Mouse (Mus musculus) forebrain, embryonic 14.5 days (tissue): ENCODE data around the gene Itgb1. TPM values are rescaled to one million over a fixed set of nuclear protein-coding genes. Genes with fewer than 3 reads are reported as not detected.

ENCODE experiments used
- ATAC-seq: fragments of 200-750 bp; cut with Nextera tagmentation; 2 replicates; pipeline ENCODE4 v1.8.0; 2017; ENCODE audit warnings: mild to moderate bottlenecking, moderate library complexity
- DNase-seq: peaks from one replicate; pipeline ENCODE4 v3.0.0-alpha.2; 2015; ENCODE audit warnings: low spot score
- H3K27ac ChIP-seq: fragments of 300-500 bp; sonication (generic); 2 replicates; pipeline ENCODE4 v1.5.1; 2014; ENCODE audit warnings: low read depth, mild to moderate bottlenecking, control low read depth, low read length, moderate library complexity
- H3K27me3 ChIP-seq: fragments of 300-500 bp; sonication (generic); replicated peaks from 2 replicates; pipeline ENCODE4 v1.6.1; 2014; ENCODE audit warnings: low read length, control low read depth, mixed read lengths; ENCODE audit not compliant: control insufficient read depth, insufficient read depth
- H3K36me3 ChIP-seq: fragments of 300-500 bp; sonication (generic); 2 replicates; pipeline ENCODE4 v1.6.1; 2014; ENCODE audit warnings: low read length, control low read depth; ENCODE audit not compliant: control insufficient read depth, insufficient read depth
- H3K4me1 ChIP-seq: fragments of 300-500 bp; sonication (generic); 2 replicates; pipeline ENCODE4 v1.6.1; 2014; ENCODE audit warnings: antibody characterized with exemption, low read length, control low read depth; ENCODE audit not compliant: control insufficient read depth, insufficient read depth
- H3K4me2 ChIP-seq: fragments of 300-500 bp; sonication (generic); 2 replicates; pipeline ENCODE4 v1.6.1; 2014; ENCODE audit warnings: mild to moderate bottlenecking, control low read depth, low read length
- H3K4me3 ChIP-seq: fragments of 300-500 bp; sonication (generic); 2 replicates; pipeline ENCODE4 v1.5.1; 2014; ENCODE audit warnings: low read depth, low read length, control low read depth
- H3K9ac ChIP-seq: fragments of 300-500 bp; sonication (generic); 2 replicates; pipeline ENCODE4 v1.6.1; 2014; ENCODE audit warnings: mild to moderate bottlenecking, low read length, control low read depth, moderate library complexity
- H3K9me3 ChIP-seq: fragments of 300-500 bp; sonication (generic); replicated peaks from 2 replicates; pipeline ENCODE4 v1.6.1; 2016; ENCODE audit warnings: low read length, control low read depth, mixed read lengths; ENCODE audit not compliant: control insufficient read depth
- WGBS: fragments of 180-500 bp; shearing (Covaris S2); extraction: QIAGEN DNeasy Blood & Tissue Kit; methylation state at CpG from one replicate; pipeline ENCODE4 v1.1.7; 2014; 5-methylcytosine and 5-hydroxymethylcytosine counted together
- polyA plus RNA-seq: library from polyadenylated mRNA; unstranded; fragments of >200 nt; fragmentation: Nextera tagmentation; extraction: Ambion mirVana; gene quantifications from 2 replicates; pipeline ENCODE4 v1.2.1, GENCODE M21; 2014

The Itgb1 gene
- polyA plus RNA-seq, 1 experiment from 2014 or later: 95.1 TPM

DNA sequence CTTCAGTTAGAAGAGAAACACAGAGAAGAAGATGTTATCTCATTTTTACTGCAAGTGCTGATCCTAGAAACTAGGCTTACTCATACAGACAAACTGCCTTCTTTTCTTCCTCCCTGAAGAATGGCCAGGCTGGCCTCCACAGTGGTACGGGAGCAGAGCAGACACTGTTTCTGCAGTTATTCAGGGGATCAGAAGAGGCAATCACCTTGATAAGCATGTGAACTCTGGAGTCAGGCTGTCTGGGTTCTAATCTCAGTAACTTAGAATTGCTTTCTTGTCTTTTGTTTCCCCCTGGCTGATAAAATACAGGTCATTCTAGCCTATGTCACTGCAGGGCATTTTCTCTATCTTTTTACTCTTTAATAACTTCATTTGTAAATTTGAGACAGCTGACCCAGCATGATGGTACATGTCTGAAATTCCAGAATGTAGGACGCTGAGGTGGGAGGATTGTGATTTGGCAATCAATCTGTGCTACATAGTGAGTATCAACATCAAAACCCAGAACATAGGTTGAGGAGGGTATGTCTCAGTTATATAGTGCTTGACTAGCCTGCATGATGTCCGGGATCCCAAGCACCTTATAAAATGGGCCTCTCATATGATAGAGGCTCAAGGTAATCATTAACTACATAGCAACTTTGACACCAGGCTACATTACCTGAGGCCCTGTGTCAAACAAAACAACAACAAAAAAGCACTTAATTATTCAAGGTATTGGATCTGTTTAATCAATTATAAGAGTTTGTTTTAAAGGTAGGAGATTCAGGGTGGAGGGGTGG, 9.4 kb upstream of the Itgb1 start:
- Histone ChIP-seq H3K36me3 (no peaks in the 10 kb centered on the region), H3K4me2 (no peak overlapping the region), H3K9ac (no peak overlapping the region), H3K27me3 (no peaks in the 10 kb centered on the region), H3K9me3 (no peaks in the 10 kb centered on the region), H3K27ac (no peak overlapping the region), H3K4me1 (no peaks in the 10 kb centered on the region), H3K4me3 (no peak overlapping the region)
- ATAC-seq (no peak), DNase-seq (no peak)
- 94% methylated on average over 3 of the region's 3 CpGs for WGBS

GRCm38 (mm10) chr8:128679909-128680308, 5.5 kb upstream of the Itgb1 start:
- no peaks in the 10 kb centered on the region for H3K27me3 ChIP-seq
- H3K4me2 ChIP-seq: no peak overlapping the region
- no peaks in the 10 kb centered on the region for H3K36me3 ChIP-seq
- 81% methylated on average over 2 of the region's 2 CpGs for WGBS
- H3K9me3 ChIP-seq: no peaks in the 10 kb centered on the region
- H3K4me1 ChIP-seq: peaks cover 3% of the 10 kb centered on the region; the same call in 1 of the 2 replicates
- ATAC-seq: no peak
- no peak for DNase-seq
- no peak overlapping the region for H3K4me3 ChIP-seq
- H3K27ac ChIP-seq: no peak overlapping the region
- no peak overlapping the region for H3K9ac ChIP-seq

DNA sequence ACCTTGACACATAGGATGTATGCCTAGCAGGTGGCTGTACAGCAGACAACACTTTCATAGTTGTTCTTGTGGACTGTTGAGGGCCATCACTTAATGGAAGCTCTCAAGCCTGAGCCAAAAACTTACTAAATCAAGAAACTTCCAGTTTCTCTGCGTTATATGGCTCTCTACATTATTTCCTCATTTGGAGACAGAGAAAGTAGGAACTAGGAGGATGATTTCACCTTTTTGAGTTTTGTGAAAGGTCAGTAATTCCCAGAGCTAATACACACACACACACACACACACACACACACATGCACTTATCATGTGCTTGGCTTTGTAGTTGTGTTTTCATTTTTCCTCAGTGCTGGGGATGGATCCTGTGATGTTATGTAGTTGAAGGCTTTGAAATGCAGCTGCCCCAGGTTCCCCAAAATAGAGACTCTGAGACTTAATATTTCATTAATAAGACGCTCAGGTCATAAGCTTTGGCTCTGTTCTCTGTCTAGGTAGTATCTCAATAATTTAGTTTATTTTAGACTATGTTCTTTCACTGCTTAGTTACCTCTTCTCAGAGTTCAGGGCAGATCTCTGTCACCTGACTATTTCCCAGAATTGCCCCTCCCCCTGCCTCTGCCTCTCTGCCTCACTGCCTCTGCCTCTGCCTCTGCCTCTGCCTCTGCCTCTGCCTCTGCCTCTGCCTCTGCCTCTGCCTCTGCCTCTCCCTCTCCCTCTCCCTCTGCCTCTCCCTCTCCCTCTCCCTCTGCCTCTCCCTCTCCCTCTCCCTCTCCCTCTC, 4.7 kb upstream of the Itgb1 start:
- H3K36me3 ChIP-seq: no peaks in the 10 kb centered on the region
- H3K9me3 ChIP-seq: no peaks in the 10 kb centered on the region
- ATAC-seq (no peak), DNase-seq (no peak)
- no peaks in the 10 kb centered on the region for H3K27me3 ChIP-seq
- H3K4me1 ChIP-seq: peaks cover 3% of the 10 kb centered on the region; the same call in 1 of the 2 replicates
- WGBS: 77% methylated on average over 2 of the region's 2 CpGs
- H3K27ac ChIP-seq: no peak overlapping the region
- H3K4me3 ChIP-seq: no peak overlapping the region
- no peak overlapping the region for H3K9ac ChIP-seq
- H3K4me2 ChIP-seq: no peak overlapping the region

DNA sequence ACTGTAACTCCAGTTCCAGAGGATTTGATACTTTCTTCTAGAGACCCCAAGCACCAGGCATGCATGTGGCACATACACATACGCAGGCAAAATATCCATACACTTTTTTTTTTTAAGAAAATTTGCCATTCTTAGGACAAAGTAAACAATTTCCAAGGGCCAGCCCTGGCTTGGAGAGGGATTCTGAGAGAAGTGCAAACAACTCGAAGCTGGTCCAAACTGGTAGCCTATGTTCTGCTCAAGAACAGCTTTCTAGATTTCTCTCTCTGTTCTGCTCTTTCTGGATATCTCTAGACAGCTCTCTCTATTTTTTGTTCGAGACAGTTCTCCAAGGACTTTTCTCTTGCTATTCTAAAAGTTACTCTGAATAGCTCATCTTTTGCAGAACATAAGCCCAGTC, 3.5 kb upstream of the Itgb1 start:
- no peak for ATAC-seq
- Histone ChIP-seq H3K36me3 (no peaks in the 10 kb centered on the region), H3K27ac (no peak overlapping the region), H3K4me3 (no peak overlapping the region), H3K27me3 (no peaks in the 10 kb centered on the region), H3K4me1 (peaks cover 6% of the 10 kb centered on the region; the same call in 1 of the 2 replicates), H3K9ac (no peak overlapping the region), H3K9me3 (no peaks in the 10 kb centered on the region), H3K4me2 (no peak overlapping the region)
- DNase-seq: no peak
- 91% methylated on average over 3 of the region's 3 CpGs for WGBS

GRCm38 (mm10) chr8:128684609-128685506, 596 bp upstream of the Itgb1 start:
- Histone ChIP-seq H3K9ac (peak overlapping the region; percentile 98), H3K27ac (peak overlapping the region; percentile 100), H3K4me2 (peak overlapping the region; percentile 81), H3K4me1 (peaks cover 17% of the 10 kb centered on the region), H3K9me3 (no peaks in the 10 kb centered on the region), H3K4me3 (peak overlapping the region; percentile 85), H3K36me3 (no peaks in the 10 kb centered on the region), H3K27me3 (no peaks in the 10 kb centered on the region)
- WGBS: 3% methylated on average over 25 of the region's 25 CpGs
- ATAC-seq: peak; percentile 78
- DNase-seq: peak; percentile 71

- Histone ChIP-seq H3K36me3 (no peaks in the 10 kb centered on the region), H3K4me1 (peaks cover 19% of the 10 kb centered on the region), H3K4me2 (peak overlapping the region; percentile 81), H3K9ac (peak overlapping the region; percentile 98), H3K9me3 (no peaks in the 10 kb centered on the region), H3K4me3 (peak overlapping the region; percentile 85), H3K27me3 (no peaks in the 10 kb centered on the region), H3K27ac (no peak overlapping the region)
- no peak for DNase-seq
- ATAC-seq: no peak
- WGBS: 0% methylated on average over 2 of the region's 2 CpGs
Observed at GRCm38 (mm10) chr8:128686429-128686990, 1.1 kb downstream of the Itgb1 start.

- 69% methylated on average over 3 of the region's 3 CpGs for WGBS
- DNase-seq (no peak), ATAC-seq (no peak)
- no peaks in the 10 kb centered on the region for H3K36me3 ChIP-seq
- peaks cover 19% of the 10 kb centered on the region for H3K4me1 ChIP-seq
- no peak overlapping the region for H3K4me3 ChIP-seq
- no peaks in the 10 kb centered on the region for H3K27me3 ChIP-seq
- H3K9me3 ChIP-seq: no peaks in the 10 kb centered on the region
- no peak overlapping the region for H3K9ac ChIP-seq
- no peak overlapping the region for H3K27ac ChIP-seq
- no peak overlapping the region for H3K4me2 ChIP-seq
Observed at GRCm38 (mm10) chr8:128688679-128689078, 3.2 kb downstream of the Itgb1 start.

GRCm38 (mm10) chr8:128690056-128690455, 4.6 kb downstream of the Itgb1 start:
- peaks cover 16% of the 10 kb centered on the region for H3K4me1 ChIP-seq
- no peak overlapping the region for H3K27ac ChIP-seq
- H3K4me2 ChIP-seq: no peak overlapping the region
- DNase-seq (no peak), ATAC-seq (no peak)
- no peaks in the 10 kb centered on the region for H3K27me3 ChIP-seq
- WGBS: 88% methylated on average over 1 of the region's 1 CpGs
- H3K9ac ChIP-seq: no peak overlapping the region
- no peaks in the 10 kb centered on the region for H3K36me3 ChIP-seq
- H3K9me3 ChIP-seq: no peaks in the 10 kb centered on the region
- H3K4me3 ChIP-seq: no peak overlapping the region
